Mouse (Mus musculus) retina, adult 2 months (tissue): ENCODE data around the gene Slc15a2.

Source experiments
- DNase-seq: peaks from one replicate; pipeline ENCODE4 v3.0.0-alpha.2; 2012; ENCODE audit warnings: low read depth, low spot score

Slc15a2 gene

DNA sequence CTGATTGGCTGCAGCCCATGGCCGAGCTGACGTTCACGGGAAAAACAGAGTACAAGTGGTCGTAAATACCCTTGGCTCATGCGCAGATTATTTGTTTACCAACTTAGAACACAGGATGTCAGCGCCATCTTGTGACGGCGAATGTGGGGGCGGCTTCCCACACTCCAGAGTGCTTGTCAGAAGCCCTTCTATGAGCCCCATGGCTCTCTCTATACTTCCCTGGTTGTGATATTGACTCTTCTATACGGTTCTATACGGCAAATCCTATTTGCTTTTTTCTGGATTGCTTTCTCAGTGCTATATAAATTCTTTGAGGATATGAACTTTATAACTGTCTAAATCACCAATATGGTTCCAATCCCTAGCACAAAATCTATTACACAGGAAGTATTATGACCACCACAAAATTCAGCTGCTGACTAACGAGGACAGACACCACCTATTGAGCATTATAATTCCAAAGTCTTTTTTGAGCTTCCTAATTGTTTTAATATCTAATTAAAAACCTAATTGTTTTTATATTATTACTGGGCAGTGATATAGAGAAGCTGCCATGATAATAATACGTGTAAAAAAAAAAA is 14.5 kb downstream of the Slc15a2 start:
- no peak for DNase-seq

DNA sequence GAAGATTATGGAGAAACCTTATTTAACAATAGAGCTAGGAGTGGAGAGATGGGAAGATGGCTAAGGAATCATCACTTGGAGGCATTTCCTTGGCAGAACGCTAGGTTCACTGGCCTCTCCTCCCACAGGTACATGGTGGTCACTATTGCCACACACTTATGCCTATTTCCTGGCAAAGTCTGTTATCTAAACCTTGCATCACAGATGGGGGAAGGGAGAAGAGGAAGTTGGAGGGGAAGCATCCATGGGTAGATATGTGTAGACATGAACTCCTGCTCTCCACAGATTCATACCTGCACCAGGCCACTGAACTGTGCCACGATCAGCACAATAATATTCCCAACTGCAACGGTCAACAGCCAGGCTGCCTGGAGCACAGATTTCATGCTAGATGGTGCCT is 32.8 kb downstream of the Slc15a2 start:
- no peak for DNase-seq

DNA sequence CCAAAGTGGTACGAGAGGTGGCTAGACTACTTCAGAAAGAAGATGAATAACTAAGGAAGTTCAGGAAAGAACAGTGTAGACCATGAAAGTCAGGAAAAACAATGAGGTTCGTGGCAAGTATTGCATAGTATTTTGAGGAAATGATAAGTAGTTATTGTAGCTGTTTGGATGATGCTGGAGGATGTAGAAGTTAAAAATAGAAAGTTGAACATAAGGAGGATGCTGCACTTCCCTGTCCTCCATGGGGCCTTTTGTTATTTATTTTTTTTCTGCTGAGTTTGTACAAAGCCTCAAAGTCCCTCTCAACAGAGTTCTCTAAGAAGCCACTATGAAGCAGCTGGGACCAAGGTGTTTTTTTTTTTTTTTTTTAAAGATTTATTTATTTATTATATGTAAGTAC is 37.0 kb downstream of the Slc15a2 start:
- no peak for DNase-seq

DNA sequence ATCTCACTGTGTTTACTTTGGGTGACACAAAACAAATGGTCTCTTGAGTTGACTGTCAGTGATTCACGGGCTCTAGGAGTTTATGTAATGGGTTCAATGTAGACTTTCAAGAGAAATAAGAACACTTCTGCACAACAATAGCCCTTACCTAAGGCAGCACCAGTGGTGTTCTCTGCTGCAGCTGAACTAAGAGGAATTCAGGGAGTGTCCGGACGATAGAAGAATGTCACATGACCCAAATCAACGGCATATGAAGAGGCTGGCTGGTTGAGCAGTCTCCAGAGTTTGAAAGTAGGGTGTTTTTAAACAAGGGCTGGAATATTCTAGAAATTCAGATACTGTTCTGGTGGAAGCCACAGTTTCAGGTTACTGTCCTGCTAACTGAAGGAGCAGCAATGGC is 37.7 kb downstream of the Slc15a2 start:
- no peak for DNase-seq

DNA sequence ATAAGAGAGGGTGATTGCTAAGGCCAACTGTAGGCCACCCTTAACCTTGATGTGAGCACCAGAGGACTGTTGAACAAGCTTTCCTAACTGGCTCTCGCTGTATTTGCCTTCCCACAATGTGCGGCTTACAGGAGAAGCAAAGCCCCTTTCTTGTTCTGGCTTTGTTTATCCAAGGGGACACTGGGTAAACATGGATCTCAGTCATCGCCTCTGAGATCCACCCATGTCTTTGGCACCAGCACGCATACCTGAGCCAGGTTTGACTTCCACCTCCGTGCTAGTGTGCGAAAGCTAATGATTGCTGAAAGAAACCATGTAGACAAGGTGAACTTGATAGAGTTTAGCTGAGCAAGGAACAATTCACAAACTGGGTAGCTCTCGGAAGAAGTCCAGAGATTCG is 41.2 kb downstream of the Slc15a2 start:
- no peak for DNase-seq

DNA sequence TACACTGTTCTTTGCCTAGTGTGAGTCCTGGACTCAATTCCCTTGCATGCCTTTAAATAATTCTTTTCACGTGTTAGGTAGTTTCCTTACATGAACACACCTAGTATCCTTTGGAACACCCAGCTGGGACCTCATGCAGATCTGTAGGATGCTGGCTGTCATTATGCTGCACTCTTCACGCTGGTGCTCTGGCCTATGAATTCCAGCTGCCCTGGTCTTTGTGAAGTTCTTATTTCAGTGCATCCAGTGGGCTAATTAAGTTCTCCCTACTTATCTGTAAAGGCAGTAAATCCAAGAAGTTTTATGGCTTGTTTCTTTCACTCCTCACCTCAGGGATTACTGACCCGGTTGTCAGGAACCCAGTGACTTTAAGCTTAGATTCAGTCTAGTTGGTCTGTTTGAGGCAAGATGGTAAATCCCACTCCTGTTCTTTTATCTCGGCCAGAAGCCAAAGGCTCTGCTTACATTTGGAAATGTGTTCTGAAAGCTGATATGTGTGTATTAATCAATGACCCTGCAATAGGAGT is 45.3 kb downstream of the Slc15a2 start:
- no peak for DNase-seq

DNA sequence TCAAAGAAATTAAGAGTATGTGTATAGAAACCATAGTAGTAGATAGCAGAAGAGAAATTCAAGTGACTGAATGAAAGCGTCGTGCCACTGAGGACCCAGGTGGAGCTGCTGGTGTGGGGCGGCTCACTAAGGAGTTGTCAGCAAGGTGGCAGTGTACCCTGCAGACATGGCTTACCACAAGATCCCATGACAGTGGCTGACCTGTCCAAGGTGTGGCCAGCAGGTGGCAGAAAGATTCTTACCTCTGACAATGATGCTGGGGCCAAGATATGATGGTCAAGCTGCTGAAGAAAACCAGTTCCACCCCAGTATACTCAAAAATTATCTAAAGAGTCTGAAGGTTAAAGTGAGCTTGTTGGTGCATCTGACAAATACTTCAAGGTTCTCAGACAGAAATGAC is 49.3 kb downstream of the Slc15a2 start:
- no peak for DNase-seq

DNA sequence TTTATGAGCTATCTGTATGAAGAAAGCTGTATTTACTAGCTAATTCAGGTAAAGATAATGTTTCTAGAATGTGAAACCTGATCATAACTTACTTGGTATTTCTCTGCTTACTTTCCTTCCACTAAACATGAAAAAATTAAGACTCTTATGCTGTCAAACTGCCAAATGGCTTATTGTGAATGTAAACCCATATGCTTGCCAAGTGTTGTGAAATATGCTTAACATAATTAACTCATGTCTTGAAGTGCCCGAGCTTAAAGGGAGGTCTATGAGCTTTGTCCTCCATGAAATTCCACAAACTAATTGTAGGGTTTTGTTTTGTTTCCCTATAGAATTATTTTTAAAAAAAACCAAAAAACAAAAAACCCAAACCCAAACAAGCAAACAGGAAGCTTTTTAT is 50.9 kb downstream of the Slc15a2 start:
- no peak for DNase-seq

DNA sequence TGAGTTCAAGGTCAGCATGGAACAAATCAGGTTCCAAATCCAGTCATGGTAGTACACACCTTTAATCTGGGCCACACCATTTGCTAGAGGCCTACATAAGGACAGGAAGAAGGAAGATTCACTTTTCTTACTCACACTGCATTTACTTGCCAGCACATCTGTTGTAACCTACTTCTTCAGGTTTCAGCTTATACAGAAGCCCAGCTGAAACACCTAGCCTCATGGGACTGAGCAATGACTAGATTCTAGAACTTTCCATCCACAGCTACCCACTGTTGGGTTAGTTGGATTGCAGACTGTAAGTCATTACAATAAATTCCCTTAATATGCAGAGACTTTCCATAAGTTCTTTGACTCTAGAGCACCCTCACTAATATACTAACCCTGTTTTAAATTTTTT is 52.2 kb downstream of the Slc15a2 start:
- DNase-seq: no peak

DNA sequence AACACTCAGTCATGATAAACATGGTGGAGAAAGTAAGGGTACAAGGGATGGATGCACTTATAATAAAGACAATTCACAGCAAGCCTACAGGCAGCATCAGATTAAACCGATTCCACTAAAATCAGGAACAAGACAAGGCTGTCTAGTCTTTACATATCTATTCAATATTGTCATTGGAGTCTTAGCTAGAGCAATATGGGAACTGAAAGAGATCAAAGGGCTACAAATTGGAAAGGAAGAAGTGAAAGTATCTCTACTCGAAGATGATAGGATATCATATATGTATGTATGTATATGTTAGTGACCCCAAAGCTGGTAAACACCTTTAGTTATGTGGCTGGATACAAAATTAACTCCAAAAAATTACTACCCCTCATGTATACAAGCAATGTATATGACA is 55.8 kb downstream of the Slc15a2 start:
- DNase-seq: no peak

DNA sequence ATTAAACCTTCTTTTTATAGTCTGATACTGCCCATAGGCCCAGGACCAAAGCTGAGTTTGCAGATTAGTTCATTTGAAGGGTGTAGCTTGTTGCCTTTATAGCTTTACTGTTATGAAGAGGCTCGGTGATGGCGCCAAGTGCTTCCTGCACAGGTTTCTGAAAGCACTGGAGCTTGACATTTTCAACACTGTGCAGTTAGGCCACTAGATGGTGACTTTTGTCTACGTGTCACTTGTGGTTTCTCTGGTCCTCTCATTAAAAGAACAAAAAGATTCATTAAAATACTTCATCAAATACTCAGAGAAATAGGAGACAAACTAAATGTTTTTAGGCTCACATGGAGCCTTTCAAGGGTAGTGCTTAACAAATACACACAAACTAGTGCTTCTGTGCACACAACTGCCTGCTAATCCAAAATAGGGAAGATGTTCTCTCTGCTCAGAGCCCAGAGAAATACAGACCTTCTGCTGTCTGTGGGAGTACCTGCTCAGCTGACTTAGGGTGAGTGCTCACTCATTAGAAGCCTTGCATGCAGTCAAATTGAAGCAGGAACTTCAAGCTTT is 60.8 kb downstream of the Slc15a2 start:
- no peak for DNase-seq

DNA sequence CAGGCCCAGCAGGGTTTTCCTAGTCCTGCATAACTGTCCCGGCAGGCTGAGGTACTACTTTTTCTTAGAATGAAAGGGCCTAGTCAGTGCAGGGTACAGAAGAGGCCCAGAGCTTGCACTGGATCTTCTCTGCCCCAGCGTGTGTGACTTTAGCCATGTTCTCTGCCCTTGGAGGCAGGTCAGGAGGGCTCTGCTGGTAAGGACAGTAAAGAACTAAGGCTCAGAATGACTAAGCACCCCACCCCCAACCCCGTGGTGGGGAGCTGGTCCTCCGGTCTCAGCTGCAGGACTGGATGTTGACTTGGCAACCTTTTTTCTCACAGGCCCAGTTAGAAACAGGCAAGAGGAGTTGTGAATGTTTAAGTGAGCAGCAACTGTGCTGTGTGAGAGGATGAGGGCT is 62.0 kb downstream of the Slc15a2 start:
- DNase-seq: no peak

DNA sequence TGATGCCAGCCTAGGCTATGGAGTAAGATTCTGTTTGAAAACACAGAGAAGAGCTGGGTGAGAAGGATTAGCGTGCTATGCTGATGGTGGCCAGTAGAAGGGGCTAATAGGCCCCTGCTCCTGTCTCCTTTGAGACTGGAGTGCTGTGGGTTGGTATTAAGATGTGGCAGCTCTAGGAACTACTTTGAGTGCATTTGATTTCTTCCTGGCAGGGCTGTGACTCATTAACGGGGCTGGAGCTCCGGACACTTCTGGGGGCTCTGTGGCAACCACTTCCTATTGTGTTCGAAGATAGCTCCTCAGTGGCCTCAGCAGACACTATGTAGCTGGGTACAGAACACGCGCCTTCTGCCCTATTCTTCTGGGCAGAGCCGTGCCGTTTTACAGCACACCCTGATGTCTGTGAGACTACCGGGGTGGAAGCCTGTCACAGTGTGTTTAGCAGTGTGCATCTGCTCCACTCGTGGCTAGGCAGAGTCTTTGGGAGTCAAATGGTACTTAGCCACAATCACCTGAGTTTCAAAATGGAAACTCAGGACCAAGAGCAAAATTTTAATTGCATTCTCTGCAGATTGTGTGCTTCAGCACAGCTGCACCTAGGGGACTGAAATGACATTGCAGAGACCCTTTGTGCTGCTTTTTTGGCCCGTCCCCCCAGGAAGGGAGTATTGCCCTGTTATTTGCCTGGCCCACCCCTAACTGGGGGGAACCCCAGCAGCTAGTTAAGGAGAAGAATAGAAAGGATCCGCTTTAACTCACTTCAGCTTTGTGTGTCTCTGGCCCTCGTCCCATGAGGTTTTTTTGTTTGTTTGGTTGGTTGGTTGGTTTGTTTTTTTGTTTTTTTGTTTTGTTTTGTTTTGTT is 64.3 kb downstream of the Slc15a2 start:
- no peak for DNase-seq

DNA sequence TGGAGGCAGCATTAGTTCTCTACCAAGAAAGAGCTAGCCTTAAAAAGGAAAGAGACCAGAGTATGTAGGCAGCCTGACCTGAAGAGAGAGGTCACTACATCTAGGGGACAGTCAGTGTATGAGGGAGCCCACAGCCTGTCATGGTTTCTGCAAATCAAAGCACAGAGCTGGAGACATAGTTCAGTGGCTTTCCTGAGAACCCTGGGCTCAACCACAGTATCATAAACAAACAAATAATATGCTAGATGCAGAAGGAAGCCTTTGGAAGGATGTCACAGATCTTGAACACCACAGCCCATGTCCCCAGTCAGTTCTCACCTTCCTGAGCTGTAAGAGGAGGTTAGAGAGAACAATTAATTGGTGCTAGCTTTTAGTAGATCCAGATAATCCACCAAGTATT is 66.1 kb downstream of the Slc15a2 start:
- no peak for DNase-seq

DNA sequence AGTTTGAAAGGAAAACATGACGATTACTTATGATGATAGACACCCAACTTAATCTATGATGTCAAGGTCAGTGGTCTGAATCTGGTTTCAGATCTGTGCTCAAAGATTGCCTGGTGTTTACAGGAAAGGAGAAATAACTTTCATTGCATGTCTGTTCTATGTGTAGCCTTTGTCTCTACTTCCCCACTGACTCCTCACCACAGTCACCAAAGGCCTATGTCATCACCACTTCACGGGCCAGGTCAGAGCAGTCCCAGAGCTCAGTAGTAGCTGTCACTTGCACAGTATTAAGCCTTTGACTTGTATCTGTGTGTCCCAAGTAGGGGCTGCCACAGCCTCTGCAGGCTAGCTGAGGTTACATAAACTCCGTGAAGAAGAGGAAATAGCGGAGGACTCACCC is 67.3 kb downstream of the Slc15a2 start:
- no peak for DNase-seq

DNA sequence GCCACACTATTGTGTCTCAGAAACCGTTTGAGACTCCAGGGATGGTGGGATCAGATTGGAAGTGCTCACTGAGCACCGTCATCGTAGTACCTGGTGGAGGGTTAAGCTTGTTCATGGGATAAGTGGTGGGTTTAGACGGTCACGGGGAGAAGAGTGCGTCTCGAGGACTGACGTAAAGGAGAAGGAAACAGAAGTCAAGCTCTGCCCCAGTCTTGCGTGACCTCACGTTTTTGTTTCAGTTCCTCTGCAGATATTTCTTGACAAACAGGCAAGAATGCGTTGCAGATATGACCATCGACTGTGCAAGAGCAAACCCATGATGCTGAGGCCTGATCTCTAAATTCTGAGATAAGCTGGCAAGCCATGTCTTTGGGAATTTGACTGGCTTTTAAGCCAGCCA is 73.0 kb downstream of the Slc15a2 start:
- no peak for DNase-seq

DNA sequence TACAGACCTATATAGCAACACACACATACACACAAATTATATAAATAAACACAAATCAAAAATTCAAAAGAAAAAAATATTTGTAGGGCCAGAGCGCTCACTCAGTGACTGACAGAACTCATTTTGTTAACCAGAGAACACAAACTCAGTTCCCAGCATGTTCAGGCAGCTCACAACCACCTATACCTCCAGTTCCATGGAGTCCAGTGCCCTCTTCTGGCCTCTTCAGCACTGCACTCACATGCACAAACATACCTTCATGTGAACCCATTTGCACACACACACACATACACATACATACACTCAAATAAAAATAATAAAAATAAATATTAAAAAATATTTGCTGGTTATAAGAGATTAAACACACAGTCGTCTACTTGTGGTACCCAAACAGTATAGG is 74.0 kb downstream of the Slc15a2 start:
- DNase-seq: no peak

DNA sequence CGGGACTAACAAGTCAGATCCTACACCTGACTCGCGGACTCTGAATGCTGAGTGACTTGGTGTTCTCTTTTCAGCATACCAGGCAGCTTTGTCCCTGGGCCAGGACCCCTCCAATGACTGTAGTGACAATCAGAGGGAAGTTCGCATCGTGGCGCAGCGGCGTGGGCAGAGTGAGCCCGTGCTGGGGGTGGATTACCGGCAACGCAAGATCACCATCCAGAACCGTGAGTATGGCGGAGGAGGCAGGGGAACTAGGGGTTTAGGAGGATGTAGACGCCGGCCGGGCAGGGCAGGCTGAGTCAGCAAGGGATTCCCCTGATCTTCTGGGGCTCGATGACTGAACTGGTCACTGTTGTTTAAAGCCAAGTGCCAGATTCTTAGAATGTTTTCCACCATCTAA is 75.4 kb downstream of the Slc15a2 start:
- no peak for DNase-seq

DNA sequence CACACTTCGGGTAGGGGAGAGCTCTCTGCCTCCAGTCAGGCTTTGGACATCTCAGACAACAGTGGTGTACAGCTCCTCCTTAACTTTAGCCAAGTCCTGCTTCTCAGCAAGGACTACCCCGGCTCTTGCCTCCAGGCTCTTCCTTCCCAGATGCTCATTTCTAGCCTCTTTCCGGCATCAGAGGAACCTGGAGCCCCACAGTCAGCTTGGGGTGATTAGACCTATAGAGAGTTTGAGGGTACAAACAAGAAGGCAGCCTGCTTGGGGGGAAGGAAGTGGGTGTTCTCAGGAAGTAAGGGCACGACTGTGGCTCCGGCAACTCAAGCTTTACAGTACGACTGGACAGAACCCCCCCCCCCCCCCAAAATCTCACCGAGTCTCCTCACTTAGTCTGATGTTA is 76.0 kb downstream of the Slc15a2 start:
- DNase-seq: no peak

DNA sequence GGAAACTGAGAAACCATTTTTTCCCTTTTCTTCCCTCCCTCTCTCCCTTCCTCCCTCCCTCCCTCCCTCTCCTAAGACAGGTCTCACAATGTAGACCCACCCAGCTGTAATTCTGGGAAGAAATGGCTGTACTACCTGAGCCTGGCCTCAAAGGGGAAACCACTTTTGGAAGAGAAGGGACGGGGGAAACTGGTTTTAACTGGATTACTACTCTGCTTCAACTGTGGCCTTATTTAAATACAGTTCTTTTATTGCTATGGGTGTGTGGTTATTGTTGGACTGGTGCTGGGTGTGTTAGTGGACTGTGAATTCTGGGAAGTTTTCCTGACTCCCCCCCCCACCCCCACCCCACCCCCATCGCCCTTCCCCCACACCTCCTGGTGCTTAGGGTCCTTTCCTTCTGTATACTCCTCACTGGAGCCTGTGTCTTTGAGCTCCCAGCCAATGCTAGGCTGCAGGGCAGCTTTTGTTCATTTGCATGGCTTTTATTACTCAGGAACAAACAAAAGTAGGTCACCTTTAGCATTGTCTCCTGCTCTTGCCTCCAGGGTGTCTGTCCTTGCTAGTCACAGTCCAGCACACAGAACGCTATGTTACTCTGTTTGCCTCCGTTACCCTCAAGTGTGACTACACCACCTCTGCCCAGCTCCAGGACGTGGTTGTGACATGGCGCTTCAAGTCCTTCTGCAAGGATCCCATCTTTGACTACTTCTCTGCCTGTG is 76.9 kb downstream of the Slc15a2 start:
- DNase-seq: no peak

DNA sequence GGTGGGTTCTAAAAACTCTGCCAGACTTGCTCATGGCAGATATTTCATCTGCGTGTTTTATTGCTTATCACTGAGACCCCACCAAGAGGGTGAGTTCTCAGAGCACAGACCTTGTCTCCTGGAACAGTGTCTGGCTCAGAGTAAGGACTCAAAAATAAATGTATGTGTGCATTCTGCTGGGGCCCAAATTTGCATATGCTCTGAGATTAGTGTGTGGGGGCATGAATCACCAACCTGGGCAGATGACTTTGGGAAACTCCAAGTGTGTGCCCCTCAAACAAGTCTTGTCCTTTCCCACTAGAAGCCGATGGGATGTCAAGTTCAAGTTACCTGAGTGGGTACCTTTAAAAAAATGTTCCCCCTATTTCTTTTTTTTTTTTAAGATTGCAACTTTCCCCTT is 84.3 kb downstream of the Slc15a2 start:
- no peak for DNase-seq
